Mouse (Mus musculus) hindbrain, embryonic 16.5 days (tissue): ENCODE results near the gene Wnt1. TPM values are rescaled to one million over a fixed set of nuclear protein-coding genes. Genes with fewer than 3 reads are reported as not detected.
A peak's percentile ranks its signal among the peaks of the same experiment; 100 is the strongest.
"Not testable (repeated sequence)": the region's sequence is repeated elsewhere in the genome, so short reads cannot be mapped to it uniquely, and the experiment has no call there.

Experiments
- ATAC-seq: fragments of 200-750 bp; cut with Nextera tagmentation; 2 replicates; pipeline ENCODE4 v1.8.0; 2017; ENCODE audit warnings: moderate TSS enrichment, moderate library complexity
- H3K27ac ChIP-seq: fragments of 300-500 bp; sonication (generic); 2 replicates; pipeline ENCODE4 v1.5.1; 2014; ENCODE audit warnings: low read depth, mild to moderate bottlenecking, control low read depth, low read length, moderate library complexity
- H3K27me3 ChIP-seq: fragments of 300-500 bp; sonication (generic); replicated peaks from 2 replicates; pipeline ENCODE4 v1.6.1; 2014; ENCODE audit warnings: low read length; ENCODE audit not compliant: control insufficient read depth, insufficient read depth
- H3K36me3 ChIP-seq: fragments of 300-500 bp; sonication (generic); 2 replicates; pipeline ENCODE4 v1.6.1; 2014; ENCODE audit warnings: mild to moderate bottlenecking, low read length, moderate library complexity, mixed read lengths; ENCODE audit not compliant: control insufficient read depth, insufficient read depth
- H3K4me1 ChIP-seq: fragments of 300-500 bp; sonication (generic); 2 replicates; pipeline ENCODE4 v1.6.1; 2014; ENCODE audit warnings: low read depth, low read length; ENCODE audit not compliant: control insufficient read depth, insufficient read depth
- H3K4me2 ChIP-seq: fragments of 300-500 bp; sonication (generic); 2 replicates; pipeline ENCODE4 v1.6.1; 2014; ENCODE audit warnings: mild to moderate bottlenecking, low read length, control low read depth, moderate library complexity
- H3K4me3 ChIP-seq: fragments of 300-500 bp; sonication (generic); 2 replicates; pipeline ENCODE4 v1.5.1; 2014; ENCODE audit warnings: mild to moderate bottlenecking, low read length, control low read depth, moderate library complexity
- H3K9ac ChIP-seq: fragments of 300-500 bp; sonication (generic); 2 replicates; pipeline ENCODE4 v1.6.1; 2014; ENCODE audit warnings: low read depth, mild to moderate bottlenecking, control low read depth, low read length, moderate library complexity
- H3K9me3 ChIP-seq: fragments of 300-500 bp; sonication (generic); 2 replicates; pipeline ENCODE4 v1.6.1; 2014; ENCODE audit warnings: mild to moderate bottlenecking, low read length, moderate library complexity; ENCODE audit not compliant: control insufficient read depth
- WGBS: fragments of 180-500 bp; shearing (Covaris S2); extraction: QIAGEN DNeasy Blood & Tissue Kit; methylation state at CpG from one replicate; pipeline ENCODE4 v1.1.7; 2014; 5-methylcytosine and 5-hydroxymethylcytosine counted together
- polyA plus RNA-seq: library from polyadenylated mRNA; unstranded; fragments of >200 nt; fragmentation: Nextera tagmentation; extraction: Ambion mirVana; gene quantifications from 2 replicates; pipeline ENCODE4 v1.2.1, GENCODE M21; 2015

The Wnt1 gene
- polyA plus RNA-seq, 1 experiment from 2014 or later: 1.2 TPM

DNA sequence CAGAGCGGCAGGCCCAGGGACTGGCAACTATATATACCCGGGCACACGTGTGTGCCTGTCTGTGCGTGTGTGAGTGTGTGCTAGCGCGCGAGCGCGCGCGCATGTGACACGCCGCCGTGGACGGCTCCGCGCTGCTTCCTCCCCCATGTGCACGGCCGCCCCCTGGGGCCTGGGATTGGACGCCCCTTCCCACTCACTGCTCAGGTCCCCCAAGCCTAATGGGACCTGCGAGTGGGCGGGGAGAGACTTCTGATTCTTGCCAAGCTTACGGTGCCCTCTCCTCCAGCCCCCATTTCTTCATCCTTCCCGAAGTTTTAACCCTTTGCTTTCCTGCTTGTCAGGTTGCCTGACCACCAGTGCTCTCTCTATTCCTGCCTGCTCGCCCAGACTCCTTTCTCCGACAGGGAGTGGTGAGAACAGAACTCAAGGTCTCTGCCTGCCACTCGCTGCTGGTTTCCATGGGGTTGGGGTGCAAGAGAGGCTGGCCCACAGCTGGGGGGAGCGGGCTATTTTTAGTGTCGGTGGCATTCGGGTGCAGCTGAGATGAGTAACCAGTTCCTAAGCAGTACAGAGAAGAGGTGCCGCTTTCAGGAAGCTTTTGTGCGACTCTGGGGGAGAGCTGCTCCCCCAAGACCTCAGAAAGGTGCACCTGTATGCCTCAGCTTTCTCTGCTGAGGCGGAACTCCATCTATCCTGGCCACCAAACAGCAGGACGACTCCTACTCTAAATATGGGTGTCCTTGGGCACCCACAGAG, 18.4 kb downstream of the Wnt1 start:
- peak; percentile 58 for ATAC-seq
- Histone ChIP-seq H3K27me3 (peaks cover 52% of the 10 kb centered on the region), H3K4me2 (peak overlapping the region; percentile 84), H3K9ac (peak overlapping the region; percentile 63), H3K27ac (no peak overlapping the region), H3K4me3 (peak overlapping the region; percentile 55), H3K4me1 (peaks cover 41% of the 10 kb centered on the region), H3K9me3 (no peaks in the 10 kb centered on the region), H3K36me3 (peaks cover 6% of the 10 kb centered on the region)
- WGBS: under 1% methylated on average over 33 of the region's 34 CpGs

DNA sequence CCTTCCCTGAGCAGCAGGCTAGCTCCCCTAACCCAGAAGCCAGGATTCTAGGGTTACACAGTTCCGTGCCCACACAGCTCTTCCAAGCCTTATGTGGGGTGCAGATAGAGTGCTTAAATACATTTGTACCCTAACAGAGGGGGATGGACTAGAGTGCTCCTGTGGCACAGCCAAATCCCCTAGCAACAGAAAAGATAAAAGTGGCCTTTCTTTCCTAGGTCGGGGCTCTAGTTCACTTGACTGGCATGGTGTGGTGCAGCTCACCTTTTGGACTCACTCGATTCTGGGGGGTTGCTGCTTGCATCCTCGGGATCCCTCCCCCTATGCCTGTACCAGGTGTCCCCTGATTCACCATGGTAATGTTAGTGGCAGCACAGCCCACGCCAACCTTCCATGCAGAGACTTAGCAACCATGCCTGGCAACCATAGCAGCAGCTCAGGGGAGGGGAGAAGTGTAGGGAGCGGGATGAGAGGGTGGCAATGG, 19.0 kb downstream of the Wnt1 start:
- Histone ChIP-seq H3K27ac (no peak overlapping the region), H3K36me3 (peaks cover 10% of the 10 kb centered on the region), H3K4me3 (no peak overlapping the region), H3K4me2 (peak overlapping the region; percentile 84), H3K27me3 (peaks cover 47% of the 10 kb centered on the region), H3K9me3 (no peaks in the 10 kb centered on the region), H3K9ac (peak overlapping the region; percentile 63), H3K4me1 (peaks cover 41% of the 10 kb centered on the region)
- 4% methylated on average over 6 of the region's 6 CpGs for WGBS
- peak; percentile 22; the same call in 1 of the 2 replicates for ATAC-seq

DNA sequence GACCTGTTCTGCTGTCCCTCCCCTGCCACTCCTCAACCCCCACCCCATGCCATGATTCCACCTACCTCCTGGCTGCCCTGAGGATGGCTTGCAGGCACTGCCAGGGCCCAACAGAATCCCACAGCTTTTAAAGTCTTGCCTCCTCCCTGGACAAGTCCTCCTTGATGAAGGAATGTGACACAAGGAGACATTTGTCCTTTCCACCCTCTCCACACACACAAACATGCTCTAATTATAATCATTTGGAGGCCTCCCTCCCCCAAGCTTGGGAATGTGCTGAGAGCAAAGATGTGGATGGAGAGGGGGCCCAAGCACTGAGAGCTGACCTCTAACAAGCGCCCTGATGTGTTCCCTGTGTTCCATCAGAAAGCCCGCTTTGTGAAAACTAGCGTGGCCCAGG, 19.7 kb downstream of the Wnt1 start, which contains the start of gene Ddn:
Ddn (minus strand) TSS at position 101 of the 400 bp plus-strand sequence.
- Histone ChIP-seq H3K4me2 (peak within 1 kb of the TSS; percentile 84), H3K9me3 (no peaks in the 10 kb centered on the region), H3K27me3 (peaks cover 42% of the 10 kb centered on the region), H3K9ac (peak within 1 kb of the TSS; percentile 63), H3K4me1 (peaks cover 39% of the 10 kb centered on the region), H3K4me3 (peak within 1 kb of the TSS; percentile 55), H3K36me3 (peaks cover 10% of the 10 kb centered on the region), H3K27ac (no peak within 1 kb of the TSS)
- 48% methylated on average over 3 of the region's 3 CpGs for WGBS
- ATAC-seq: no peak

DNA sequence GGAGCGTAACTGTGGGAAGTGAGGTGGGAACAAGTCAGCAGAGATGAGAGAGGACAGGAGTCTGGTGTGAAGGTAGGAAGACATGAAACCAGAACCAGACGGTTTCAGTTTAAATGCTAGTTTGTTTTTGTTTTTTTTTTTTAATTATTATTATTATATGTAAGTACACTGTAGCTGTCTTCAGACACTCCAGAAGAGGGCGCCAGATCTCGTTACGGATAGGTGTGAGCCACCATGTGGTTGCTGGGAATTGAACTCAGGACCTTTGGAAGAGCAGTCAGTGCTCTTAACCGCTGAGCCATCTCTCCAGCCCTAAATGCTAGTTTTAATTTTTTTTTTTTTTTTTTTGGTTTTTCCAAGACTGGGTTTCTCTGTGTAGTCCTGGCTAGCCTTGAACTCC, 20.6 kb downstream of the Wnt1 start:
- H3K4me2 ChIP-seq, H3K9me3 ChIP-seq, H3K9ac ChIP-seq, ATAC-seq, H3K27ac ChIP-seq, H3K4me3 ChIP-seq: not testable (repeated sequence)
- Histone ChIP-seq H3K36me3 (peaks cover 12% of the 10 kb centered on the region), H3K27me3 (peaks cover 34% of the 10 kb centered on the region), H3K4me1 (peaks cover 35% of the 10 kb centered on the region)
- 70% methylated on average over 6 of the region's 6 CpGs for WGBS

DNA sequence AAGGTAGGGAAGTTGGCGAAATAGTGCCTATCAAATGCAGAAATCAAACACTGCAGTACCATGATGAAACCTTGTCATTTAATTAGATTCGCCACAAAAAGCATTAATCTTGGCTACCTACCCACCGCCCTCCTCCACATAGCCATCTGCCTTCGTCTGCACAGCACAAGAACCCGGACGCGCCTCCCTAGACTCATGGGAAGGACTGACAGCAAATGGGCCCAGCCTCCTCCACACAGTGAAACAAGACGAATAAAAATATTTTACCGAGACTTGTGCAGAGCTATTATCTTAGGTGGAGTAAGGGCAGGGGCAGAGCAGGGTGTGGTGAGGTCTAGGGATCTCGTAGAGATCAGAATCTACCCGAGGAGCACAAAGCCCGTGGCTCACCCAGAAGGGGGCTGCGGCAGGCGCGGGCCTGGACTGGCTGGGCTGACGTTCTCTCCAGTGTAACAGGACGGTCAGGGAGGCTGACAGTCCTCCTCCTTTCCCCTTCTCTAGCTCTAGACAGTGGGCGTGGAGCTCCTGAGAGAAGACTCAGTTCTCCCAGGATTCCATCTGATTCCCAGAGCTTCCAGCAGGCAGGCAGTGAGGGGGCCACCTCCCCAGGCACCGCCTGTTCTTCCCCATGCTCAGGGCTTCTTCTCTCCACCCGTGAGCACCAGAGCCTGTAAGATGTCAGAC, 23.2 kb downstream of the Wnt1 start:
- Histone ChIP-seq H3K4me1 (peaks cover 12% of the 10 kb centered on the region), H3K9ac (no peak overlapping the region), H3K4me2 (no peak overlapping the region), H3K9me3 (no peaks in the 10 kb centered on the region), H3K36me3 (peaks cover 16% of the 10 kb centered on the region), H3K27ac (no peak overlapping the region), H3K27me3 (peaks cover 21% of the 10 kb centered on the region), H3K4me3 (no peak overlapping the region)
- no peak for ATAC-seq
- WGBS: 84% methylated on average over 20 of the region's 20 CpGs

DNA sequence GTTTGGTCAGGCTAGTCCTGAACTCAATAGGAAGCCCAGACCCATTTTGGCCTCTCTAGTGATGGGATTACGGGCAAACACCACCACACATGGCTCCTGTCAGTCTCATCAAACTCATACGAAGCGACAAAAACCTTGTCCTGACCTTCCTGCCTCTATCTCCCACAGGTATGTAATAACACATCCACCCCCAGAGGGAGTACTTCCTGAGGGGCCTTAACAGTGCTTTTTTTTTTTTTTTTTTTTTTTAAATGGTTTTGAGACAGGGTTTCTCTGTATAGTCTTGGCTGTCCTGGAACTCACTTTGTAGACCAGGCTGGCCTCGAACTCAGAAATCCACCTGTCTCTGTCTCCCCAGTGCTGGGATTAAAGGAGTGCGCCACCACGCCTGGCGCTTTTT, 28.5 kb downstream of the Wnt1 start:
- ATAC-seq: no peak
- no peaks in the 10 kb centered on the region for H3K4me1 ChIP-seq

DNA sequence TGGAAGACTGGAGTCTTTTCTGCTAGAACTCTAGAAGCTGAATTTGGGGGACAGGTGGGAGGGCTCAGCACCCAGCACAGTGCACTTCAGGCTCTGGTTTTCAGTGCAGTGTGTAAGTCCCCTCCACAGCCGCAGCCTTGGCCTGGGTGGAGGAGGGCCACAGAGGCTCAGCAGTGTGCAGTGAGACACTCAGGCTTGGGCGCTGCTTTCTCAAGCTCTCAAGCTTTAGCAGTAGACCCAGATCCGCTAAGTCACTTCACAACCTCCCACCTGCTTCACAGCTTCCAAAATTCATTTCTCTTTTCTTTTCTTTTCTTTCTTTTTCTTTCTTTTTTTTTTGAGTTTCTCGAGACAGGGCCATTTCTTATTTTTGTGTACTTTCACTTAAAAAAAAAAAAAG, 31.3 kb downstream of the Wnt1 start:
- no peaks in the 10 kb centered on the region for H3K4me1 ChIP-seq
- H3K4me3 ChIP-seq: no peak overlapping the region
- peaks cover 7% of the 10 kb centered on the region for H3K36me3 ChIP-seq
- no peak overlapping the region for H3K27ac ChIP-seq
- H3K9ac ChIP-seq: no peak overlapping the region
- ATAC-seq: no peak
- WGBS: 86% methylated on average over 4 of the region's 4 CpGs
- no peak overlapping the region for H3K4me2 ChIP-seq
- H3K9me3 ChIP-seq: no peaks in the 10 kb centered on the region
- no peaks in the 10 kb centered on the region for H3K27me3 ChIP-seq

More for the DNA sequence above, 28.5 kb downstream of the Wnt1 start:
- H3K27me3 ChIP-seq: no peaks in the 10 kb centered on the region
- H3K9me3 ChIP-seq: no peaks in the 10 kb centered on the region
- no peak overlapping the region for H3K27ac ChIP-seq
- no peak overlapping the region for H3K4me3 ChIP-seq
- H3K9ac ChIP-seq: no peak overlapping the region
- H3K36me3 ChIP-seq: peaks cover 10% of the 10 kb centered on the region
- no peak overlapping the region for H3K4me2 ChIP-seq
- 91% methylated on average over 7 of the region's 7 CpGs for WGBS

DNA sequence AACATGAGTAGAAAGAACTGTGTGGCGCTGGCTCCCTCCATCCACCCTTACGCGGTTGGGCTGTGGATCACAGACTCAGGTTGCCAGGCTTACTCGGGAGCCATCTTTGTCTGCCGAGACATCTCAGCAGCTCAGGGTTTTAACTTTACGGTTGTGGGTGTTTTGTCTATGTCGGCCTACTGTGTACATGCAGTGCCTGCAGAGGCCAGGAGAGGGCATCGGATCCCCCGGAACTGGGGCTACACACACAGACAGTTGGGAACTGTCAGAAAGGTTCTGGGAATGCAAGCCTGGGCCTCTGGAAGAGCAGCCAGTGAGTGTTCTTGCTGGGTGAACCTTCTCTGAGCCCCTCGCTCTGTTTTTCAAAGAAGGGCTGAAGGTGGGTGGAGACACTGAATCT, 31.7 kb downstream of the Wnt1 start:
- no peaks in the 10 kb centered on the region for H3K9me3 ChIP-seq
- no peak overlapping the region for H3K4me3 ChIP-seq
- ATAC-seq: no peak
- no peaks in the 10 kb centered on the region for H3K27me3 ChIP-seq
- peaks cover 6% of the 10 kb centered on the region for H3K36me3 ChIP-seq
- H3K4me1 ChIP-seq: no peaks in the 10 kb centered on the region
- H3K4me2 ChIP-seq: no peak overlapping the region
- no peak overlapping the region for H3K9ac ChIP-seq
- no peak overlapping the region for H3K27ac ChIP-seq
- 29% methylated on average over 10 of the region's 10 CpGs for WGBS

DNA sequence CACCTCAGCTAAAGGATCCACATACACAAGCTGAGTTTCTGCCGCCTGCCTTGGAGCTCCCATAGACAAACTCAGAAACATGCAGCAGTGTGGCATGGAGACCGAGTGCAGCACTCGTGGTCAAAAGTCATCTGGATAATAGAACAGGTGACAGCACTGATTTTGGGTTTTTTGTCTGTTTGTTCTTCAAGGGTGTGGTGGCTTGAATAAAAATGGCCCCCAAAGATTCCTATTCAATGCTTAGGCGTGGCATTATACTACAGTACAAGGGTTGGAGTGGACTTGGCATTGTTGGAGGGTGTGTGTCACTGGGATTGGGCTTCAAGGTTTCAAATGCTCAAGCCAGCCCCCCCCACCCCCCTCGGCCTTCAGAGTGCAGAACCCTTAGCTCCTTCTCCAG, 32.5 kb downstream of the Wnt1 start:
- no peak overlapping the region for H3K4me2 ChIP-seq
- 91% methylated on average over 5 of the region's 5 CpGs for WGBS
- no peaks in the 10 kb centered on the region for H3K27me3 ChIP-seq
- no peak overlapping the region for H3K9ac ChIP-seq
- H3K4me1 ChIP-seq: no peaks in the 10 kb centered on the region
- H3K9me3 ChIP-seq: no peaks in the 10 kb centered on the region
- peaks cover 5% of the 10 kb centered on the region for H3K36me3 ChIP-seq
- H3K4me3 ChIP-seq: no peak overlapping the region
- H3K27ac ChIP-seq: no peak overlapping the region
- ATAC-seq: no peak
